Mouse (Mus musculus) E14TG2a.4 (cell line): ENCODE measurements at regions not wholly inside any gene's neighbourhood (a gene's known extent, or its start where the extent isn't known, plus 50 kb on each side); places are given as distances from the start of the nearest gene placed in this dataset.

ENCODE experiments used
- CTCF ChIP-seq: conservative IDR thresholded peaks from 2 replicates; pipeline ENCODE4 v1.5.1; 2014; ENCODE audit warnings: low read length
- NANOG ChIP-seq: IDR thresholded peaks from 2 replicates; pipeline ENCODE4 v1.6.1; 2014; ENCODE audit warnings: borderline replicate concordance, low read length, mixed read lengths

GRCm38 (mm10) chr14:71203459-71203858, 603.8 kb upstream of the Fam160b2 start:
- TF ChIP-seq CTCF = no peak
- TF ChIP-seq NANOG = no peak
